Mouse (Mus musculus) kidney, adult 2 months (tissue): ENCODE data around the gene Trim62. TPM values are rescaled to one million over a fixed set of nuclear protein-coding genes. Genes with fewer than 3 reads are reported as not detected.

Experiments used
- DNase-seq: peaks from one replicate; pipeline ENCODE4 v3.0.0; 2021
- H3K27ac ChIP-seq: fragments of 200-500 bp; 2 replicates; pipeline ENCODE4 v1.5.1; 2012; ENCODE audit warnings: low read depth, low read length, control low read depth, inconsistent platforms; ENCODE audit not compliant: insufficient read depth
- H3K27me3 ChIP-seq: fragments of 200-500 bp; replicated peaks from 2 replicates; pipeline ENCODE4 v1.6.1; 2012; ENCODE audit warnings: mild to moderate bottlenecking, moderate library complexity, low read length, inconsistent platforms; ENCODE audit not compliant: control insufficient read depth, insufficient read depth
- H3K36me3 ChIP-seq: fragments of 200-500 bp; 2 replicates; pipeline ENCODE4 v1.6.1; 2012; ENCODE audit warnings: mild to moderate bottlenecking, moderate library complexity, low read length, inconsistent platforms; ENCODE audit not compliant: control insufficient read depth, insufficient read depth
- H3K4me1 ChIP-seq: fragments of 200-500 bp; 2 replicates; pipeline ENCODE4 v1.6.1; 2011; ENCODE audit warnings: low read length; ENCODE audit not compliant: control insufficient read depth, insufficient read depth
- H3K4me3 ChIP-seq: fragments of 200-500 bp; 2 replicates; pipeline ENCODE4 v1.5.1; 2011; ENCODE audit warnings: mild to moderate bottlenecking, low read depth, low read length, control low read depth; ENCODE audit not compliant: insufficient read depth
- CTCF ChIP-seq: fragments of 200-500 bp; conservative IDR thresholded peaks from 2 replicates; pipeline ENCODE4 v1.5.1; 2011; ENCODE audit warnings: low read depth, mild to moderate bottlenecking, control low read depth, low read length, moderate library complexity, mixed read lengths; ENCODE audit not compliant: insufficient read depth, insufficient read length
- POLR2A ChIP-seq: fragments of 200-500 bp; IDR thresholded peaks from one replicate; pipeline ENCODE4 v1.6.1; 2011; ENCODE audit warnings: low read depth, low read length, control low read depth
- WGBS: fragments of 180-500 bp; shearing (Covaris S2); methylation state at CpG from one replicate; pipeline ENCODE4 v1.1.7; 2018; 5-methylcytosine and 5-hydroxymethylcytosine counted together
- polyA plus RNA-seq: library from polyadenylated mRNA; depleted of rRNA; stranded (reverse); fragments of >200 nt; gene quantifications from 2 replicates; pipeline ENCODE4 v1.2.3, GENCODE M21; 2012; rRNA removed

The Trim62 gene
- polyA plus RNA-seq, 1 experiment = 3.3 TPM

- no peak overlapping the region for H3K27ac ChIP-seq
- DNase-seq = no peak
- H3K36me3 ChIP-seq = no peaks in the 10 kb centered on the region
- TF ChIP-seq POLR2A (no peak), CTCF (no peak)
- no peaks in the 10 kb centered on the region for H3K4me1 ChIP-seq
- H3K27me3 ChIP-seq = no peaks in the 10 kb centered on the region
- no peak overlapping the region for H3K4me3 ChIP-seq
- WGBS = 89% methylated on average over 17 of the region's 17 CpGs
These were observed 76.3 kb downstream of the Trim62 start for GRCm38 (mm10) chr4:128959676-128960075.

Other genes starting within 250 kb of the Trim62 start
- 64.6 and 69.5 TPM in 2 replicates for gene Phc2, start 228.9 kb upstream of the Trim62 start, polyA plus RNA-seq
- 0.16 and 0.39 TPM in 2 replicates for gene A3galt2, start 128.2 kb upstream of the Trim62 start, polyA plus RNA-seq
- gene Zfp362, start 77.5 kb upstream of the Trim62 start, polyA plus RNA-seq = 29.5 and 29.7 TPM in 2 replicates
- 14.0 and 14.7 TPM in 2 replicates for gene Azin2, start 78.9 kb downstream of the Trim62 start, polyA plus RNA-seq
- 91.4 and 110 TPM in 2 replicates for gene Ak2, start 108.4 kb downstream of the Trim62 start, polyA plus RNA-seq
- gene Rnf19b, start 174.7 kb downstream of the Trim62 start, polyA plus RNA-seq = 28.2 and 30.6 TPM in 2 replicates
- 9.3 and 9.9 TPM in 2 replicates for gene Tmem54, start 222.0 kb downstream of the Trim62 start, polyA plus RNA-seq
- gene Hpca, start 238.5 kb downstream of the Trim62 start, polyA plus RNA-seq = 0.41 and 0.60 TPM in 2 replicates